Mouse (Mus musculus): ENCODE results near the gene Slc28a3.

Gene Slc28a3

DNA sequence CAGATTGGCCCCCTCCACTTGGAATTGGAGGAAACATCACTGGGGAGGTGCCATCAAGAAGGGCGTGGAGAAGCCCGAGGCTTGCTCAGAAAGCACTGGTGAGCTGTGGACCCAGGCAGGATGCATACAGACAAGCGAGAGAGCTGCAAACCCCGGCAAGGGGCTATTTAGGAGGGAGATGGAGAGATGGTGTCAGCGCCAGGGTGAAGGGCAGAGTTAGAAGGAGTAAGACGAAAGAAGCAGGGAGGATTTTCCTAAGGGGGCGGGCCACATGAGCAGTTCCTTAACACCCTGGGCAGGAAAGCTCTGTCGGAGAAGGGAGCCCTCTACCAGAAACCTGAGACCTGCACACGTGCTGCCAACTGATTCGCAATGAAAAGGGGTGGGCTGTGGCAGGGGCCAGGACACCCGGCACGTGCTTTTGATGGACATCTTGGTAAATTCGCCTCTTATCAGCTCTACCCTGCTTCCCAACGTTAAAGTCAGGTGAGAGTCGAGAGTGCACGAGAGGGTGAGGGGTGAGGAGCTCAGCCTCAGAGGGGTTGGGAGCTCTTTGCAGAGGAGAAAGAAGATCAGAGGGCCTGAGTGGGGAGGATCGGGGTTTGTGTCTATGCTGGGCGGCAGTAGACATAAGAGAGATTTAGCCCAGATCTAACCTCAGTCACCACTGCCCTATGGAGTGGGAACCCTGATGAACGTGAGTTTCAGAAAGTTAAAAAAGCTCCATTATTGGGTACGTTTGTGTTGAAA, 87.5 kb downstream of the Slc28a3 start:
- no peak for DNase-seq (ENCODE audit: inconsistent ontology term)

DNA sequence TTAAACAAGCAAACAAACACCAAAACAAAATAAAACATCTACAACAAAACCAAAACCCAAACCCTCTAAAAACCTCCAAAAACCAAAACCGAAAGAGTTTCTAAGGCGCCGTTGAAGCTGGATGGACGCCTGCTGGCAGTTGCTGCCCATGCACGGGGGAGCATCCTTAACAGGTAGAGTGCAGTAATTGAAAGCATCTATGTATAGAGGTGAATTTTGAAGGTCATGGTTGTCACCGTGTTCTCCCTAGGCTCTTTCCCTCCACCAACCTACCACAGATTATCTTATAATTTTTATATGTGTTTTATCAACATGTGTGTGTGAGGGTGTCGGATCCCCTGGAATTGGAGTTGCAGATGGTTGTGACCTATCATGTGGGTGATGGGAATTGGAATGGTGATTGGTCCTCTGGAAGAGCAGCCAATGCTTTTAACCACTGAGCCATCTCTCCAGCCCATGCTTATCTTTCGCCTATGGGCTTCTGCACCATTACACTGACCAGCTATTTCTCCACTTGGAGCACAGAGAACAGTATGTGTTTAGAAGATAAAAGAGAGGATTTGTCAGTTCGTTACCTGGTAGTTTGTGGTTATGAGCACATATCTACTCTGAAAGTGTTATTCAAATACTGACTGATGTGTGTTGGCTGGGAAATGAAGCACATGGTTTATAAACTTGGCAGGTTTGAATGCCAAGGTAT, 89.2 kb downstream of the Slc28a3 start:
- DNase-seq (ENCODE audit: inconsistent ontology term), result no peak

DNA sequence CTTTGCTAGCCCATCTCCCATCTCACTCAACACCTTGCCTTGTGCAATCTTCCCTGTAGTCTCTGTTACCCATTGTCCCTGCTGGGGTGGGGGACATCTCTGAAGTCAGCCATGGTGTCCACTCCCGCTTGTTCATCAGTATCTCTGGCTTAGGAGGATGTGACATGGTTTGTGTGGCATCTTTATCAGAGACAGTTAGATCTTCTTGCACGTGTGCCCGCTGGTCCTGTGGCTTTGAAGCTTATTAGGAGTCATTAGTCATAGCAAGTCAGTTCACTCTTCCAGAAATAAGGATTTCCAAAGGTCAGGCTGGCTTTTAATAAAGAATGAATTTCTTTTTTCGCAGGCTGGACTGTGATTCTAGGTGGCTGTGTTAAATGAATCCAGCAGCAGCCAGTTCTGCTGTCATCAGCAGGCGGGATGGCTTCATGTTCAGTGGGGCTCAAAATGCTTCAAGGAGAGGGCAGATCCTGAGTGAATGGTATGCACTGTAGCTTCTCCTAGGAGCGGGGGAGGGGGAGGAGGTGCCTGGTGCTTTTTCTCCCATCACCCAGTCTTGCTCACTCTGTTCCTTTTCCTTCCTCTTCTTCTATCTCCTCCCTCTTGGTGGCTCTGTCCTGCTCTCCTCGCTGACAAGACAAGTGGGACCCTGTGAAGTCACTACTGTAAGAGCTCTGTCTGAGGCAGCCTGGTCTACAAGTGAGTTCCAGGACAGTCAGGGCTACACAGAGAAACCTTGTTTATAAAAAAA, 89.9 kb downstream of the Slc28a3 start:
- DNase-seq (ENCODE audit: inconsistent ontology term), result no peak

DNA sequence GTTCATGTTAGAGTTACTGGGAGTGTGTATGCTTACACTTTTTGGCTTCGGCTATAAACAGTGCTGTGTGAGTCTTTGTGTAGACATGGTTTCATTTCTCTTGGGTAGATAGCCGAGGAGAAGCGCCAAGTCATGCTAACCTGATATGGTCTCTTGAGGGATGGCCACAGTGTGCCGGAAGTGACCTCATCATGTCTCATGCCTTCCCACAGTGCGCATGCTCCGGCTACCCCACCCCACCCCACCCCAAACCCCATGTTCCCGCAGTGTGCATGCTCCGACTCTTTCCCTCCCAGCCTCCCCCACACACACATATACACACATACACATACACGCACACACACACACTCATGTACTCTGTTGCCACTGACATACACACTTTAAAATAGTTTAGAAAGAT, 90.6 kb downstream of the Slc28a3 start:
- no peak for DNase-seq (ENCODE audit: inconsistent ontology term)

DNA sequence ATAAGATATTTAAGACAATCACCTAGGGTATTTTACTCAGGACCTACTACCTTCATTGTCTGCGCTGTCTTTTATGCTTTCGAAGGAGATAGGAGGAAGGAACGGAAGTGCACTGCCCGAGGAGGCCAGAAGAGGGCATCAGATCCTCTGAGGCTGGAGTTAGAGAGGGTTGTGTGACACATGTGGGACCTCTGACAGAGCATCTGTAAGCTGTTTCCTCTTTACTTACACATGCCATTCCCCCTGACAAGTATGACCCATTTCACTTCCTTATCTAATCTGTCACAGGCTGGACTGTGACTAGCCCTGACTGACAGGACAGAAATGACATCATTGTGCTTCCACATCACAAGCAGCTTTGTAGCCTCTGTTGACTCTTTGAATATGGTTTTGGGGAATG, 94.4 kb downstream of the Slc28a3 start:
- DNase-seq (ENCODE audit: inconsistent ontology term), result no peak

DNA sequence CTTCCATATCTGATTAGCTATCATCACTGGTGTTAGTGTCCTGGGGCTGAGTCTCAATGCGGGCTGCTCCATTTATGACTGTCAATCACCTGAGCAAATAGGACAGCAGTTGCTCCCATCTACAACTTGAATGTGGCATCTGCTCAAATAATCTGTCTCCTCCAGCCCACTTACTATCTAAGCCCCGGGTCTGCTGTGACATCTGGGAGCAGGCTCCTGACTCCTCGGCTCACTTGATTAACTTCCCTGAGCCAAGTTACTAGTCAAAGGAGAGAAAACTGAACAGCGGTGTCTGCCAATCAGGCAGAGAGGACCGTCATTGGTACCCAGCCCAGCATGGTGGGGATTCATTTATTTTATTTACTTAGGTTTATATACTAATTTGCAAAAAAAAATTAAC, 95.0 kb downstream of the Slc28a3 start:
- DNase-seq (ENCODE audit: inconsistent ontology term), result no peak

DNA sequence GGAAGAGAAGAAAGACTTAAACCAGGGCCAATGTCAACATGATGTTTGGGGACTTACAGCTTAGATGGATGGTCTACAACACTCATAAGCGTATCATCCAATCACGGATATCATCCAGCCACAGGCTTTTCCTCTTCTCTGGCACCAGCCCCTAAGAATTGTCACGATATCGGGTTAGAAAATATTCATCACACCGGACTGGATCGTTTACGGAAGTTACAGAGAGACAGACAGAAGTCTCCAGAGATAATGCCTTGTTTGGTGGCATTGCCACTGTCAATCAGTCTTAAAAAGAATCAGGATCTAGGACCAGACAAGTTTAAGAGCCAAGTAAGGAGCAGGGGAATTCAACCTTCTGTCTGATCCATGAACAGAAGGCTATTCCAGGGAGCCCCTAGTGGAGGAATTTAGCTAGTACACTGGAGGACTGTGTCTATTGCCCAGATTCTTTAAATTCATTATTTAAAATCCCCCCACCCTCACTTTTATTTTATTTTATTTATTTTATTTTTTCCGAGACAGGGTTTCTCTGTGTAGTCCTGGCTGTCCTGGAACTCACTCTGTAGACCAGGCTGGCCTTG, 96.4 kb downstream of the Slc28a3 start:
- DNase-seq (ENCODE audit: inconsistent ontology term), result no peak

DNA sequence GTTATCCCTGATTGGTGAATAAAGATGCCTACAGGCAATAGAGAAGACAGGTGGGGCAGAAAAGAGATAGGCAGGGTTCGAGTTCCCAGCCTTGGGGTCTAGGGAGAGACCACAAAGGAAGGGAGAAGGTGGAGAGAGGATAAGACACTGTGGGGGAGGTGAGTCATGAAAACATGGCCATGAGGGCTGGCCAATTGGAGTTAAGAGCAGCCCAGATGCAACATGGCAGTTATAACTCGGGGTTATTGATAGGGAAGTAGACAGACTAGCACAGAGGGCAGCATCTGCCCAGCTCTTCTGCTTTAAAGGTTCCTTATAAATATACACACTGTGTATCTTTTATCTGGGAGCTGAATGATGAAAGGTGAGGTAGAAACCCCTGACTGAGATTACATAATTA, 98.8 kb downstream of the Slc28a3 start:
- no peak for DNase-seq (ENCODE audit: inconsistent ontology term)

DNA sequence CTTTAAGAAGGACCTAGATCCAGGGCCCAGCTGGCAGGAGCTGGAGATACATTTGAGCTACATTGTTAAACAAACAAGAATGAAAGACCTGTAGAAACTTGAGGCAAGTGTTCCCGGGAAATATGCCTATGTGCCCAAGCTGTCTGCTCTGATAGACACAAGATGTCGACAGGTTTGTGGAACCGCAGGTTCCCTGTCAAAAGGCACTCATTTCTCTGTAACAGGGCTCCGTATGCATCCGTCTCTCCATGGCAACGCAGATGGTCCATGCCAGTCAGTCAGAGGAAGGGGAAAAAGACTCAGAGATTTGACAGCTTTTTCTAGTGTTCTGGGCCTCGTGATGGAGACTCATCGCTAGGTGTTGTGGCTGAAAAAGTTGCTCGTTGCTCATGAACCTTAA, 99.4 kb downstream of the Slc28a3 start:
- no peak for DNase-seq (ENCODE audit: inconsistent ontology term)

DNA sequence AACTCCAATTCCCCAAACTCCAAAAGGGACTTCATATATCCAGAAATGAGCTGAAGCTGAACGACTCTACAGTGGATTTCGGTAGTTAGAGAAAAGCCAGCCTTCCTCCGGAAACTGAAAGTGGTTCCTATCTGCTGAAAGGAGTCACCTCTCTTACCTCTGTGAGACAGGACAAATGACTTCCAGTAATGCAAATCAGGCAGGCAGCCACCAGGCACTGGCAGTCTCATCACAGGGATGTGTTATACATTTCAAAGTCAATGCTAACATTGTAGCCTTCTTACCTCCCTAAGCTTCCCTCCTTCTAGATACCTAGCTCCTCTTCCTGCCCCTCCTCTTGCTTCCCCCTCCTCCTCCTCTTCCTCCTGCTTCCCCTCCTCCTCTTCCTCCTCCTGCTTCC, 101.4 kb downstream of the Slc28a3 start:
- no peak for DNase-seq (ENCODE audit: inconsistent ontology term)

DNA sequence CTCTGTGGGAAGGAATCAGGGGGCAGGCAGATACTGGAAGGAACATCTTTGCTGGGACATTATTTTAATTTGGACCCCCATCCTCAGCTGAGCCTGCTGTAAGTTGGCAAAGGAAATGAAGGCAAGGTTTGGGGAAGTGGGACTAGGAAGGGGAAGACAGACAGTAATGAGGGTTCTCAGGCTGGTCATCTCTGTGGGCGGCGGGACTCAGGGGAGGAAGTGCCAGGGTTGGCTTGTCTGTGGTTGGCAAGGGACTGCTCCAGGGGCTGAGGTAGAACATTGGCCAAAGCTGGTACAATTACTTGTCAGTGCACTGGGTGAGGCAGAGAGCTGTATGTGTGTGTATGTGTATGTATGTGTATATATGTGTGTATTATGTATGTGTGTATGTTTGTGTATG, 107.1 kb downstream of the Slc28a3 start:
- no peak for DNase-seq (ENCODE audit: inconsistent ontology term)

DNA sequence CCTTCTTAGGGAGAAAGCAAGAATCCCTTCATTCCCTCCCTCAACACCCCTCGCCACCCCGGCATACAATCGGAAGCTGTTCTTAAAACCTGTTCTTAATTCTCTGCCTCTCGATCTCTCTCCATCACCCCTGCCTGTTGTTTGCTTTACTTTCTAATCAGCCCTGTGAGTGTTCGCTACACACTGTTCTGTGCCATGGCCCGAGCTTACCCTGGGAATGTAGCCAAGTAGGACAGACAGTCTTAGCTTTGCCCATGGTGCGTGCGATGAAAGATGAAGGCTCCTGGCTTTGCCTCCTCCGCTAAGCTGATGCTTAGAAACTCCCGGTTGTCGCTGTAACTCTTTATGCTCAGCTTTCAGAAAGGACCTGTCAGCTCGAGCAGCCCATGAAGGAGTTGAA, 112.9 kb downstream of the Slc28a3 start:
- no peak for DNase-seq (ENCODE audit: inconsistent ontology term)
